7 mouse cellular contexts compared by ENCODE assay signal in genomic region chr4:87461181-87461912, GRCm38 (mm10).
DNase-seq lines count a peak whose midpoint lies in the region; ATAC-seq lines count a peak whose summit lies in the region.

No protein-coding gene starts in this region.

- DNase-seq in midbrain, embryonic 11.5 days (ENCODE audit: low spot score, missing footprints) = no peak
- peak; percentile 79 for DNase-seq in layer of hippocampus, adult 9-11 months
- DNase-seq in kidney, adult 18-20 months = no peak
- no peak for DNase-seq in adrenal gland, postnatal 10 days

- H3K9ac ChIP-seq in midbrain, embryonic 13.5 days (replicated peaks) = no peak overlapping the region
- no peak overlapping the region for H3K9ac ChIP-seq in midbrain, embryonic 11.5 days (ENCODE audit: low read length)
- H3K9ac ChIP-seq in embryonic facial prominence, embryonic 15.5 days = no peak overlapping the region
- no peak overlapping the region for H3K9ac ChIP-seq in stomach, embryonic 15.5 days

- no peaks in the 10 kb centered on the region for H3K36me3 ChIP-seq in midbrain, embryonic 13.5 days
- no peaks in the 10 kb centered on the region for H3K36me3 ChIP-seq in midbrain, embryonic 11.5 days (ENCODE audit: control insufficient read depth, insufficient read depth, low read length)
- H3K36me3 ChIP-seq in embryonic facial prominence, embryonic 15.5 days = no peaks in the 10 kb centered on the region
- H3K36me3 ChIP-seq in stomach, embryonic 15.5 days = no peaks in the 10 kb centered on the region

- no peak overlapping the region for H3K4me3 ChIP-seq in midbrain, embryonic 13.5 days (replicated peaks)
- H3K4me3 ChIP-seq in midbrain, embryonic 11.5 days (ENCODE audit: low read depth, low read length) = no peak overlapping the region
- no peak overlapping the region for H3K4me3 ChIP-seq in embryonic facial prominence, embryonic 15.5 days (replicated peaks)
- no peak overlapping the region for H3K4me3 ChIP-seq in stomach, embryonic 15.5 days (replicated peaks)

- 0 out of 2 replicates have a peak, but pooled peaks cover 6% of the 10 kb centered on the region for H3K4me1 ChIP-seq in midbrain, embryonic 13.5 days (replicated peaks)
- no peaks in the 10 kb centered on the region for H3K4me1 ChIP-seq in midbrain, embryonic 11.5 days (ENCODE audit: control insufficient read depth, insufficient read depth, low read length)
- peaks cover 21% of the 10 kb centered on the region for H3K4me1 ChIP-seq in embryonic facial prominence, embryonic 15.5 days
- H3K4me1 ChIP-seq in stomach, embryonic 15.5 days = peaks cover 3% of the 10 kb centered on the region

- H3K9me3 ChIP-seq in midbrain, embryonic 13.5 days = no peaks in the 10 kb centered on the region
- H3K9me3 ChIP-seq in midbrain, embryonic 11.5 days (ENCODE audit: control insufficient read depth, low read length) = no peaks in the 10 kb centered on the region
- H3K9me3 ChIP-seq in embryonic facial prominence, embryonic 15.5 days (replicated peaks) = no peaks in the 10 kb centered on the region
- H3K9me3 ChIP-seq in stomach, embryonic 15.5 days = no peaks in the 10 kb centered on the region

- no peaks in the 10 kb centered on the region for H3K27me3 ChIP-seq in midbrain, embryonic 13.5 days
- no peaks in the 10 kb centered on the region for H3K27me3 ChIP-seq in midbrain, embryonic 11.5 days (ENCODE audit: control insufficient read depth, insufficient read depth, low read length)
- no peaks in the 10 kb centered on the region for H3K27me3 ChIP-seq in embryonic facial prominence, embryonic 15.5 days
- no peaks in the 10 kb centered on the region for H3K27me3 ChIP-seq in stomach, embryonic 15.5 days (replicated peaks)

- no peak overlapping the region for H3K4me2 ChIP-seq in midbrain, embryonic 13.5 days (replicated peaks)
- no peak overlapping the region for H3K4me2 ChIP-seq in midbrain, embryonic 11.5 days
- no peak overlapping the region for H3K4me2 ChIP-seq in embryonic facial prominence, embryonic 15.5 days (replicated peaks)
- no peak overlapping the region for H3K4me2 ChIP-seq in stomach, embryonic 15.5 days

- WGBS in midbrain, embryonic 13.5 days = 68% methylated on average over 7 of the region's 7 CpGs
- WGBS in midbrain, embryonic 11.5 days = 78% methylated on average over 7 of the region's 7 CpGs
- WGBS in embryonic facial prominence, embryonic 15.5 days = 24% methylated on average over 7 of the region's 7 CpGs
- 53% methylated on average over 7 of the region's 7 CpGs for WGBS in stomach, embryonic 15.5 days

- ATAC-seq in midbrain, embryonic 13.5 days = peak; percentile 93
- no peak for ATAC-seq in midbrain, embryonic 11.5 days (ENCODE audit: low FRiP score)
- peak; percentile 77 for ATAC-seq in embryonic facial prominence, embryonic 15.5 days (ENCODE audit: insufficient number of reproducible peaks, low FRiP score, low TSS enrichment, low read depth)
- ATAC-seq in stomach, embryonic 15.5 days (ENCODE audit: insufficient read depth, low FRiP score, low read depth) = peak; percentile 18; the same call in 1 of the 2 replicates

- H3K27ac ChIP-seq in midbrain, embryonic 13.5 days = 0 out of 2 replicates have a peak overlapping the region, but pooled peaks have one; percentile 15
- no peak overlapping the region for H3K27ac ChIP-seq in midbrain, embryonic 11.5 days (ENCODE audit: low read depth, low read length)
- peak overlapping the region; percentile 56 for H3K27ac ChIP-seq in embryonic facial prominence, embryonic 15.5 days (replicated peaks)
- no peak overlapping the region for H3K27ac ChIP-seq in stomach, embryonic 15.5 days

Comparison
In these comparisons a context has a peak if more than half of its experiments do, and no peak if none do; other contexts are left out.
1. H3K27ac ChIP-seq: peak in midbrain, embryonic 13.5 days (single experiment) and embryonic facial prominence, embryonic 15.5 days (single experiment); none in midbrain, embryonic 11.5 days (single experiment) and stomach, embryonic 15.5 days (single experiment).